Mouse (Mus musculus) heart, adult 9 months (tissue): Measurements from ENCODE around the gene Wwox.

Experiments
- DNase-seq, 2 experiments: peaks; one replicate each; pipeline ENCODE4 v3.0.0; 2022; ENCODE audit warnings: low spot score in 2 of 2

Wwox gene

DNA sequence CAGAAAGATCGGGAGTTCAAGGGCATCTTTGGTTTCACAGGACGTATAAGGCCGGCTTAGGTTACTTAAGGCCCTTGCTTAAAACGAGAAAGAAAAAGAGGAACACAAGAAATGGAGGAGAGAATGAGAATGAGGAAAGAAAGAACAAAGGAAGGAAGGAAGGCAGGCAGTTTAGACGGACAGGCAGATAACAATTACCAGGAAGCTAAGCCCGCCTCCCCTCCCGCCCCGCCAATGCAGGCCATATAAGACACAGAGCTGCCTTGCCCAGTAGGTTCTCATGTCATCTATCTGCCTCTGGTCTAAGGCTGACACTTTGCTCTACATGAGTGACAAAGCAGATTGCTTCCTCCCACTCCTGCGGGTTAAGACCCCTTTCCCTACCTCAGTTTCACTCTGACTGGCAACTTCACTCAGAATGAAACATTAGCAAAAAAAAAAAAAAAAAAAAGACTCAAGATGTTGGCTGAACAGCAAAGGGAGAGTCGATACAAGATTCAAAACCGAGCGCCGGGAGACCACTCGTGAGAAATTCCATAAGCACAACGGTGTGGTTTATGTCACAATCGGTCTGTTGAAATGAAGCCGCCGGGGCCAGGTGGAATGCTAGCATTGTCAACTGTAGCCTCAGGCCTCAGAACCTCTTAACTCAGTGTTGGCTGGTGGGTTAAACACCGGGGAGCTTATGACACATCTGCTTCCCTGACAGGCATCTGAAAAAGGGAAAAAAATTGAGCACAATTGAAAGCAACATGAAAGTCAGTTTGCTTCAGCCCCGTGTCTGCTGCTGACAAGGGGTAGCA lies 787.5 kb downstream of the Wwox start:
- DNase-seq = no peak

DNA sequence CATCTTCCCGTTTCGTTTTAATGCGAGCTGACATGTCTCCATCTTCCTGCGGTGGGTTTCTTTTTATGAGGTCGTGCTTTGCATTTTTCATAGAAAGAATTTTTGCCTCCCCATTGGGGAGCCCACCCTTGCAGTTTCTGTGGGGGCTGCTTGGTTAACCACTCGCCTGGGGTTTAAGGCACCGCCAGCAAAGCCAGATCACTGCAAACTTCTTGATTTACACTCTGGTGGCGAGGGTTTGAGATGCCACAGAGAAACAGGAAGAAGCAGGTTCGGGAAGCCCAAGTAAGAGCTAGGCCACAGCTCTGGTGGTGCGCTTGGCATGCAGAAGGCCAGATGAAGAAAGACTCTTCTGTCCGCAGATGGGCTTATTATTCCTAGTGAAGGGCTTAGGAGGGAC lies 789.4 kb downstream of the Wwox start:
- no peak for DNase-seq

DNA sequence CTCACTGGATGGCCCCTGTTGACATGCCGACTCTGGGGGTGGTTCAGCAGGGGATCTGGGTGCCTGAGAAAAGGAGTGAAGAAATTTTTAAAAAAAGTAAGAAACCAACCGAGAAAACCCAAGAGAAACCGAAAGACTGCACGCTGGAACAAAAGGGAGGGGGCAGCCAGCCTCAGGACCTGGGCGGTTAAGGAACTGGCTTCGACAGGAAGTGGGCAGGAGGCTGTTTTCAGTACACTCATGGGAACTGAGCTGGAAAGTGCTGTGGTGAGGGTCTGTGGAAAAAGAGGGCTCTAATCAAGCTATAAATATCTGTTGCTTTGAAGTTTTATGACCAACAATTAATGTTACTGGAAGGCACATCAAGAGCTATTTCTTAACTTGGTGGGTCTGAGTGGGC lies 794.6 kb downstream of the Wwox start:
- no peak for DNase-seq

DNA sequence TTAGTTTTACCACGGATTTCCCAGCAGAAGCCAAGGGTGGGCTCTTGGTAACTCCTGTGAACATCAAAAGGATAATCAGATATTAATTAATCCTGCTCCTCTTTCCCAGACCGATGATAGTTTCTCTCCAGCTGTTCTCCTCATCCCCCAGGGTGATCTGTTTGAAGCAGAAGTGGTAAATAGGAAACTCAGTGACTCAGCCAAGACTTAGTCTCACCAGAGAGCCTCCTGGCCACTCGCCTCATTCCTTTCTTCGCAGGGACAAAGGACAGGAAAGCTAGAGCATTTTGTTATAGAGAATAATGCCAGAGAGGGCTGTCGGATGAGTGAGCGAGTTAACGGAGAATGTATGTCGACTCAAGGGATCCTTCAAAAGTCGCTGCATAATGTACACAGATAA lies 798.1 kb downstream of the Wwox start:
- no peak for DNase-seq

DNA sequence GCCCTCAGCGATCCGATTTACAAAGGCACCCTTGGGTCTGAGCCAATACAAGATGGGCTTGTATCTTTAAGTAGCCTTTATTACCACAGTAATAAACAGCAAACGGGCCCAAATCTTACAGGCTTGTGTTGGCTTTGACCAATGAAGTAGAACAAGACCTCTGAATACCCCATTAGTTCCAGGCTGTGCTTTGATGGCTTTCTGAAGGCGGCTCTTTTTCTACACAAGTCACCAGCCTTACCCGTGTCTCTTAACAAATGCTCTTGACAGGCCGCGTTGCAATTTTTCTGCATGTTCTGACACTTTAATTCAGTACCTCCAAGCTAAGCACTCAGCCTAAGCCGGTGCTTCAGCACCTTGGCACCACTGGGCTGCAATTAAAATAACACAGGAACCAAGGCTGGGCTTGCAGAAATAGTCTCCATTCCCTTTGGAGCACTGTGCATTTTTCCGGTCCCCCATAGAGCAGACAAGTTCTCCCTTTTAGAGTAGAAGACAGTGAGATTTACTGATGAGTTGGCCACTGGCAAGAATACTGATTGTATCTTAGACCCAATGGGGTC lies 804.1 kb downstream of the Wwox start:
- no peak for DNase-seq

DNA sequence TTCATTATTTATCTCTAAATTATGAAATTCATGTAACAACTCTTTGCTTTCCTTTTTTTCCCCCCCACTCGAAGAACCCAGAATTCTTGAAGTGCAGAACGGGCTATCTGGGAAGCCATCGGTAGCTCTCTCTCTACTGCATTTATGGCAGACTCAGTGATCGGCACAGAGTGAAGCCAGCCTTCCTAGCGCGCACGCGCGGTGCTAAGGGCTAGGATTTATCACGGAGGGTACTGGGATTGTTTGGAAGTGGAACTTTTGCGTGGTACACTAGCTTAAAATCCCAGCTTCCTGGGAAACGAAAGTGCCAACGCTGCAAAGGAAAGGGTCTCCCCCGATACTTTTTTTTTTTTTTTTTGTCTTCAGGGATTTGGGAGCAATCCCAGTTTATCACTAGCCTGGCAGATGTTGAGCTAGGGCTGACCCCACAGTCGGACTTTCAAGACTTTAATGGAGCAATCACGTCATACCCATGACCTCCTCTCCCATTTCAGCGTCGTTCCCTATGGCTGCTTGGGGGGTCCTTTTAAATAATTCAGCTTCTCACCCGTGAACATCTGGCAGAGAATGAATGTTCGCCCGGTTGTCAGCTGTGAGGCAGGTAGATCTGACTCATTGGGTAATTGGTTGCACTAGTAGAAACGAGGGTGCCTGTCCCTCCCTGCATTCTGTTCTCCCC lies 810.4 kb downstream of the Wwox start:
- no peak for DNase-seq

DNA sequence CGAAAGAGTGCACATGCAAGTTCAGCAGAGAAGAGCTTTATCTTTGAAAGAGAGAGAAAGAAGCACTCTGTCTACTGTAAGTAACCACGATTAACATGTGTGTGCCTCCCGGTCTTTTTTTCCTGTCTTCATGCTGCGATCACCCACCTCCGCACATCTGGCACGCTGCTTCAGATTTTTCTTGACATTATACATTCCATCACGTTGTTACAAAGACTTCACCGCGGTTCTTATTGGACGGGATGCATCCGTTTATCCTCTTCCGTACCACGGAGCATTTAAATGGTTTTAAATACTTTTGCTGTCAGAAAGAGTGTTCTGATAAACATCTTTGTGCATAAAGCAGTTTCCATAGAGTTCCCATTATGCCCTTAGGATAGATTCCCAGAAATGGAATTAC lies 816.1 kb downstream of the Wwox start:
- DNase-seq = no peak

DNA sequence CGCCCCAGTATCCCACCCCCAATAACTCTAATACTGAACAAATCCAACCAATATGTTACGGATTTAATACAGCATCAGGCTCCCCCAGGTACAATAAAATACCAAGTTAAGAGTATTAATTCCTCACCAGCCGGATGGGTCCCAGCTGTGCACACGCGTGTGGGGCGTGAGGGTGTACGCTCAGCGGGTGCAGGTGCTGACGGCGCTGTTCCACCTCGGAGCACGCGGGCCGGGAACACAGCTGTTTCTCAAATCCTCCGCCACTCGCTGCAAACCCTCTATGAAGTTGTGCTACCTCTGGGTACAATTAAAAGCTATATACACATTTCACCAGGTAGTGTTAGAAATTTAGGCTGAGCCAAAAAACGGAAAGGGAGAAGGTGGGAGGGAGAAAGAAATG lies 818.0 kb downstream of the Wwox start:
- DNase-seq = no peak

DNA sequence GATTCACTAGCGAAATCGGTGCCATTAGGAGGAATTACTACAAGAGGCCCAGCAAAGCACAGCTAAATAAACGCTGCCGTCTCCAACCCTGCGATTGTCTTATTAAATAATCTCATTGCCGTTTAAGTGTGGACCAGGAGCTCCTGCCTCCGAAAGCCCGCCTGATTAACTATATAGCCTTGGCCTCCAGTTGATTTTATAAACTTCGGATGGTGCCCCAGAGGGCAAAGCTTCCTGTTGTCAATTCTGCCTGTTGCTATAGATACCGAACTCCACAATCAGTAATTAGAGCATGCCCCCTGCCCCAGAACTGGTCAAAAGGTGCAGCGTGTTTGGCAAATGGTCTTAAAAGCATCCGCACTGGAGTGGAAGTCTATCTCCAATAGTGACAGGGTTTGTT lies 820.4 kb downstream of the Wwox start:
- no peak for DNase-seq

DNA sequence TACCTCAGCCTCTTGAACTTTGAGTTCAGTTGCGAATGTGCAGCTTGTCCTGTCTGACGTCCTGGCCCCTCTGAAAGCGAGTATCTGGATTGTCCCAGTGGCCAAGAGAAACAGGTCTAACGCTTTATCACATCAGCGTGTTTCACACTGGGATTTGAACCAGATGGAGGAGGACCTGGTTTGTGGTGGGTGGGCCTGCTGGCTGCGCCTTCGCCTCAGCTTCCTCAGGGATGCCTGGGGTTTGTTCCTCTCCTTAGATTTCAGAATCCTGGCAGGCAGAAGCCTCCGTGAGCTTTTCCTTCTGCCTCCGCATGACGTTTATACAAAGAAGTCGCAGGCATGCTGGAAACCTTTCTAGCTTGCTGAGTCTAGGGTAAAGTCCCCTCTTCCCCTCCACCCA lies 827.7 kb downstream of the Wwox start:
- DNase-seq = peak in 1 of 2 experiments; percentile 4

DNA sequence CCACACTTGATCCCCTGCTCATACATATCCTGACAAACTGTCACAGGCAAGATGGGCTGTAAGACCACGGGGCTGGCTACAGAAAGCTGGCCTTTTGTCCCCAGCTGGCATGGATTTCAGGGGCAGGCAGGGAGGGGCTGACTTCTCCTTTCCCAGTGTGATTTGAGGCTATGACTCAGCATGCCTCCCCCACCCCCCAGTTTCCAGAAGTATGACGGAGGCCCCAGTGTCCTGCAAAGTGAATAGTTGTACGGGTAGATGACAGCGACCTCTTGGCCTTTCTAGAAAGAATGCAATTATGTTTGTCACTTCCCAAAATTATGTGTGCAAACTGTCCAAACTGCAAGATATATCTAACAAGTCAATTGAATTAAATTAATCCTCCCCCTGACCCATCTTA lies 830.1 kb downstream of the Wwox start:
- no peak for DNase-seq

DNA sequence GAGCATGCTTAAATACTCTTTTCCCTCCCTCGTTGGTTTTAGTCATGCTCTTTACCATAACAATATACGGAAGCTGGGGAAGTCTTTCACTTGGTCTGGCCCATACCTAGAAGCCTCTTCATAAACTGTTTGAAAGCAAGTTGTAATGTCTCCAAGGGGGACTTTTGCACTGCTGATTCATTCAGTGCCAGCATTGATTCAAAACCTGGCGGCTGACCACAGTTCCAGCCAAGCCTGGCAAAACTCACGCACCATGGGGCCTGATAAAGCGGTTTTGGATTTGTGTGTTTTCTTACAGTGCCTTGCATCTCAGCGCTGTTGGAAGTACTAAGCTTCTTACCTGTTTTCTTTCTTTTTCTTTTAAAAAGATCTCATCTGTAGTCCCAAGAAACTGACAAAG lies 834.5 kb downstream of the Wwox start:
- DNase-seq = no peak

DNA sequence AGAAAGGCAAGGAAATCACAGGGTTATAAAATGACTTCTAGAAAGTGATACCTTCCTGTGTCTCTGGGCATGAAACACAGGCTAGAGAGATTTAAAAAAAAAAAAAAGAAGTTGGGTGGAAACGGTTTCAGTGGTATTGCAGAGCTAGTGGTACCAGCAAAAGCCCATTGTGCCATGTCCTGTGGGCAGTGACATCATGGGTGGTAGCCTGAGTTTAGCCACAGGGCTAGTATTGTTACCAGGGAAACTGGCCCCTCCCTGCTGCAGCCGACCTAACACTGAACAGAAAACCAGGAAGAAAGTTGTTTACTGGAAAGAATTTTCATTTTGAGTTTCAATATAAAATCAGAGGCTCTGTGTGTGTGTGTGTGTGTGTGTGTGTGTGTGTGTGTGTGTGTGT lies 836.8 kb downstream of the Wwox start:
- no peak for DNase-seq

DNA sequence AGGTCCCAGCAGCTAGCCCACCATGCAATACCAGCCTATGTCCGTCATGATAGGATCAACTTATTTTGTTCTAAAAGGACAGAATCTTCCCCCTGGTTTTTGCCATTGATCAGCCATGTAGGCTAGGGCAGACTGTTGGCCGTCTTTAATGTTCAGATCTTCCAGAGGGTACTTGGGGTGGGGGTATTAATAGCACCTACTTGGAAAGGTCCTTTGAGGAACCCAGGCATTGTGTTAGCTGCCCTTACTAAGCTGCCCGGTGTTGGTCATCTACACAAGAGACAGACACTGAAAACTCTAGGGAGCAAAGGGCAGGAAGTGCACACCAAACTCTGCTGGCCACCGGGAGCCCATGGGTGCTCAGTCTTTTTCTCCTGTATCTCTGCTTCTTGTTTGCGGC lies 838.8 kb downstream of the Wwox start:
- DNase-seq = no peak

DNA sequence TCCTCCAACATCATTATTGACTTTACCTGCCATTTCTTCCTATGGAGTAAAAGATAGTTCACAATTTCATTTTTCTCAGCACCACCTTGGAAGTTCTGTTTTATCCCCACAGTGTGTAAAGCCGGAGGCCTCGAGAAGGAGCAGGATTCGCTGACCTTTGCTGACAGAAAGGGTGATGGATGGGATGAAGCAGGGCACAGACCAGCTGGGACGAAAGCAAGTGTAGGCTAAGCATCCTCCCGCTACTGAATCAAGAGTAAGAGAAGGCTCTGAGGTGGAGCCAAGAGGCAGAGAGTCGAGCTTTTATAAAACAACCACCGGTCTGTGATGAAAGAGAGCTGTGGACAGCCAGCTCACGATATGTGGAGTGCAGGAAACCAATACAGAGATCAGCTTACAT lies 850.8 kb downstream of the Wwox start:
- no peak for DNase-seq

DNA sequence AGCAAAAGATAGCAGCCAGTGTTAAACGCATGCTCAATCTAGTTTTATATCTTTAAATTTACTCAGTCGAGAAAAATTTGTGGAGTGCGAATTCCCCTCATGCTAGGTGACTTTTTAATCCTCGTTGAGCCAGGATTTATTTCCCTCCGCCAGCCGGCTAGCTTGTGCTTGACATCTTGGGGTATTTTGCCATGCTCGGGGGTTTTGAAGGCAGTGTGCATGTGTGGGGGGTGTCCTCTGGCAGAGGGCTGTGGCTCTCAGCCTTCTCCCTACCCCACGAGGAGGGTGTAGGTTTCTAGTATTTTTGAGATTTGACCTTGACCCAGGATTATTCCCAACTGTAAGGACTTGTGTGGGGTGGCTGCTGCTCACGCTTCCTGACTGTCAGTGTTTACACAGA lies 857.3 kb downstream of the Wwox start:
- no peak for DNase-seq

DNA sequence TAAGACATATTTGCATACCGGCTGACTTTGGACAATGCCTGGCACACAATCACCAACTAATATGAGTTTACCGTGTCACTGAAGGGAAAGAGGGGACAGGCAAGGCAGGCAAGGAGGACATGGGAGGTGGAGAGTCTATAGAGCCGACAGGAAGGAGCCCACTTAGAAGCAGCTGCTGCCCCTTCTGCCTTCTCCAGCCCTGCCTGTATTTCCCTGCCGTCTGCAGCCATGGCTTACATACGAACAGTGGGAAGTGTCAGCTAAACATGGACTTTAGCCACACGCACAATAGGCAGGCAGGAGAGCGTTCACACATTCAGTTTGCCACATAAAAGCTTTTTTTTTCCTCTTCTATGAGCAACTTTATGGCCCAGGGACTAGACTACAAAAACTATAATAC lies 863.0 kb downstream of the Wwox start:
- DNase-seq = no peak

DNA sequence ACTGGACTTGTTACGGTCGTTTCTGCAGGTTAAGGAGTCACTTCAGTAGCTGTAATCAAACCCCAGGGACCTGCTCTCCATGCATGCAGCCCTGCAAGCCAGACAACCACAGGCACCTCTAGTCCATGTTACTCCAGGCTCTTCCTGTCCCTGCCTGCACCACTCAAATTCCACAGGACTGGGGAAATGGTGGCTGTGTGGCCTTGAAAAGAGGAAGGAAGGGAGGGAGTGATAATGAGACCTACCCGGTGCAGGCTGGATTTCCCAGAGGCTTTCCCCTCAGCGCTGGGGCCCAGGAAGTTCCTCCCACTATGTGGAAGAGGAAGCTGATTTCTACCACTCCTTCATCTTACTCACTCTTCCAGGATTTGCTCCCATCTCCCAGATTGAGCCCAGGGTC lies 868.0 kb downstream of the Wwox start:
- DNase-seq = no peak

DNA sequence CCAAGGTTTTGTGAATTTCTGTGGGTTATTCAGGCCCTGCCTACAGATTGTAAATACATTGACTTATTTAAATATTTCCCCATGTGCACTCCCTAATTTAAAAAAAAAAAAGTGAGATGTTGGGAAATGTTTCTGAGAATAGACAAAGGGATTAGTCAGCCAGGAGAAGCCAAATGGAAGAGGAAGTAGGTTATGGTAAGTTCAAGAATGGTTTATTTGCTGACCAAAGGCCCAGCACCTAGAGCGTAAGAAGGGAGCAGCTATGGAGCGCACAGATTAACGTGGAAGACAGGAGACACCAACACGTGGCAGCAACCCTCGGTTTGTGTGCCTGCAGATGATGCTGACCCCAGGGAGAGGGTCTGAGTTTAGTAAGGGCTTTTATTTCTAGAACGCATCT lies 871.5 kb downstream of the Wwox start:
- DNase-seq = no peak

DNA sequence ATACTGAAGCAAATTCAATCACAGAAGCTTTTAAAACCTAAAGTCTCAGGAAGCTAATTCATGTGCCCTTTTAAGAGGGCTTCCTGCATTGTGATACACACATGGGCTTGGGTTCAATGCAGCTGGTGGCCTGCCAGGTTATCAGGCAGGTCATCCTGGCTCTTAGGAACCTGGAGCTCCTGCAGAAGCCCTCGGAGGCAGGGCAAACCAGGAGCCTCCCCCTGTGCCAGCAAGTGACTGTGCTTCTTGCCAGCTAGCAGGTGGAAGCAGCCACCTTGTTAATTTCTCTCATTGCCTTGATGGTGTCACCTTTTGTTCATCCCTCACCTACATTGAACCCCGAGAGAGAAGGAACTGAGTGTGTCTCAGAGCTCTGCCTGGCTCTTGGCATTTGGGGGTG lies 872.9 kb downstream of the Wwox start:
- DNase-seq = no peak

DNA sequence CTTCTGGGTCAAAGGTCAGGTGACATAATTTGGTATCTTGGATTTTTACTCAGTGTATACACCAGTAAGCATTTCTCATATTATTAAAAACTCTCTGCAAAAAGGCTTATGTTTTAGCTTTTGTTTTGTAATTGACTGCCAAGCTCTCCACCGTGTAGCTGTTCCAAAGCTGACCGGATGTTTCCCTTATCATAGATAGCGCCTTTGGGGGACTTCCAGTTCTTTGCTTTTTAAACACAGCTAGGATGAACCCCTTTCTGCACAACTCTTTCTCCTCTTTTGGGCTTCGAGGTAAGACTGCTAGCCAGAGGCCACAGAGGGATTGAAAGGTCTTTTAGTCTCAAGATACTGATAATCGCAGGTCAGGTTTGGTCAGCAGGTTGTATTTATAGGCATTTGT lies 883.0 kb downstream of the Wwox start:
- peak; percentile 18 to 53 for DNase-seq

DNA sequence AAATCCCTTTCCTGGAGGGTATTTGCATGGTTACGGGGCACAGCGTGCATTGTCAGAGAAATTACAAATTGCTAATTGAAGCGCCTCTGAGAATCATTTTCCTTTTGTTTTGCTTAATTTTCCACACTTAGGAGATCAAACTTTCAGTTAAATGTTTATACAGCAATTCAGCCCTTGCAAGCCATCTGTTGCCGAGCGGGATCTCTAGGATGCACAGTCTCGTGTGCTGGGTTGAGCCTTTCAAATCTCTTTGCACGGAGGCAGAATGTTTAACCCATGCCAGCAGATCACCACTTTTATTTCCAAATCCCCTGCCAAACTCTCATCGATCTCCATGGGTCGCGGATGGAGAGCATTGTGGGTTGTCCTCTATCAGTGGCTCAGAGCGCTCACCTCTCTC lies 891.2 kb downstream of the Wwox start:
- no peak for DNase-seq

DNA sequence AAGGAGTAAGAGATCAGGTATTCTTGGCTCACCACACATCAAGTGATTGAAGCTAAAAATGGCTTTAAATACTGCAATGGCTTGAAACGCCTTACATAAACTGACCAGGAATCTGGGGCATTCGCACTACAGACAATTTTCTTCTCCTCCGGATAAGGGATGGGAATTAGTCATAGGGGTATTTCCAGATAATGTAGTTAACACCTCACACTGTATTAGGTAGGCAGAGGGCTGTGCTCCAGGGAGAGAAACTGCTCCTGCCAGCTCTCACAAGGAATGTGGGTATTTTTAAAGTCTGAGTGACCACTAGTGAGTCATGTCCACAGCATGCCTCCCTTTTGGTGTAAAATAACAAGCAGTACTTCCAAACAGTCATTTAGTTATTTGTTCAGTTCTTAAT lies 894.5 kb downstream of the Wwox start:
- DNase-seq = no peak
